Comparison of ENCODE assay signal across 20 mouse cellular contexts in genomic region chr6:52121173-52121572, GRCm38 (mm10). TPM values are rescaled to one million over a fixed set of nuclear protein-coding genes. Genes with fewer than 3 reads are reported as not detected.
"Had no signal": no experiment of that assay in that cellular context is flagged by ENCODE, and none has a peak within 500 bp of the region (broad histone marks: within the 10 kb centered on the region; RNA-seq: fewer than 3 reads in every experiment).

No protein-coding gene starts in this region.

- DNase-seq: liver, postnatal 0 days; lung, adult 2 months; lung, postnatal 14 days; lung, postnatal 36 days; midbrain, embryonic 14.5 days; right cerebral cortex, postnatal 14 days; thymus, adult 2 months; thymus, postnatal 25 days; thymus, postnatal 4 days had no signal

- H3K27ac ChIP-seq: lung, embryonic 15.5 days; macrophage; midbrain, embryonic 12.5 days; neural tube, embryonic 12.5 days; stomach, embryonic 15.5 days; stomach, postnatal 0 days had no signal

- H3K9ac ChIP-seq: liver, postnatal 0 days; lung, embryonic 15.5 days; midbrain, embryonic 12.5 days; neural tube, embryonic 12.5 days; stomach, embryonic 15.5 days had no signal

- H3K9me3 ChIP-seq: lung, embryonic 15.5 days; midbrain, embryonic 12.5 days; neural tube, embryonic 12.5 days; stomach, embryonic 15.5 days had no signal

- H3K36me3 ChIP-seq: lung, embryonic 15.5 days; midbrain, embryonic 12.5 days; neural tube, embryonic 12.5 days; stomach, embryonic 15.5 days had no signal

- H3K4me1 ChIP-seq: megakaryocyte, embryonic 14.5 days; stomach, embryonic 15.5 days had no signal

- ATAC-seq: liver, postnatal 0 days; lung, postnatal 0 days had no signal

- H3K4me2 ChIP-seq: lung, embryonic 15.5 days; midbrain, embryonic 12.5 days; neural tube, embryonic 12.5 days; stomach, embryonic 15.5 days had no signal

- H3K4me3 ChIP-seq: lung, embryonic 15.5 days; megakaryocyte, embryonic 14.5 days; midbrain, embryonic 12.5 days; neural tube, embryonic 12.5 days; stomach, embryonic 15.5 days had no signal

- H3K27me3 ChIP-seq: neural tube, embryonic 12.5 days had no signal

RNA-seq across cellular contexts. Expression of gene Hoxa1, which starts 36.9 kb away (rescaled TPM):
- polyA plus RNA-seq: midbrain, postnatal 0 days had no signal

RNA-seq across cellular contexts. Expression of gene Hoxa2, which starts 43.5 kb away (rescaled TPM):
- polyA plus RNA-seq: macrophage; midbrain, postnatal 0 days had no signal

RNA-seq across cellular contexts. Expression of gene 5730596B20Rik, which starts 56.1 kb away (rescaled TPM):
- polyA plus RNA-seq: liver, postnatal 0 days; macrophage; midbrain, embryonic 12.5 days; midbrain, embryonic 14.5 days; midbrain, postnatal 0 days; spleen, adult 2 months; testis, adult 2 months had no signal
